Mouse (Mus musculus): ENCODE measurements around the gene Grhl1.

- TF ChIP-seq EP300 (IDR thresholded peaks at IDR 0.05; ENCODE audit: low read depth) (no peak), CTCF (IDR thresholded peaks at IDR 0.05; ENCODE audit: low read depth) (no peak)
These were observed 35.7 kb upstream of the Grhl1 start for GRCm38 (mm10) chr12:24536390-24536789.

All from liver, embryonic 14.5 days (tissue).